Mouse (Mus musculus): ENCODE data around the gene Herpud2.

DNA sequence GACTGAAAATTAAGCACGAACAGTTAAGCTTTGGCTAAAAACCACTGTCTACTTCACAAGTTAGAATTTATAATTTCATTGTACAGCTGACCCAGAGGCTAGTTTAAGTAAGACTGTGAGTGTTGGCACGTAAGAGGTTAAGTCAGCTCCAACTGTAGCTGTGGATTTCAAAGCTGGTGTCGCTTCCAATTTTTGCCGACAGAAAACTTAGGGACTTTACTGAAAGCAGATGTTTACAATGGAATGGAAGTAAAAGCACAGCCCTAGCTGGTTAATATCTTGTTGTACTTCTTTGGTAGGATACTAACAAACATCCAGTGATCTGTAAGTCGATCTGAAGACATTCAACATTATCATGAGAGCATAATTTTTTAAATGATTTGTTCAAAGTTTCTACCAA is 23.0 kb upstream of the Herpud2 start:
- no peak for TF ChIP-seq CTCF (IDR thresholded peaks at IDR 0.05; ENCODE audit: borderline replicate concordance, control insufficient read depth, extremely low read depth, insufficient read depth, low read length, poor library complexity)
- TF ChIP-seq POLR2A (IDR thresholded peaks at IDR 0.05; ENCODE audit: control insufficient read depth, extremely low read depth, insufficient read depth, low read length, poor library complexity), result no peak
